Mouse (Mus musculus): ENCODE data around the gene Rhox4g. TPM values are rescaled to one million over a fixed set of nuclear protein-coding genes. Genes with fewer than 3 reads are reported as not detected.
"Not testable (repeated sequence)": the region's sequence is repeated elsewhere in the genome, so short reads cannot be mapped to it uniquely, and the experiment has no call there.

Rhox4g gene
- polyA plus RNA-seq (2021), result not detected

GRCm38 (mm10) chrX:37651227-37651626, at the start of gene Rhox4g:
Rhox4g (minus strand) TSS chrX:37651327.
- CTCF ChIA-PET; ATAC-seq; DNase-seq (ENCODE audit: low read depth, low spot score); POLR2A ChIA-PET; in situ Hi-C loops (cut with MboI; ENCODE audit: low pct_unique_long_range_greater_than_20kb); H3K27me3 ChIP-seq: not testable (repeated sequence)

- no peak for ATAC-seq
- in situ Hi-C loops (cut with MboI; ENCODE audit: low pct_unique_long_range_greater_than_20kb), result no loop called here
- peaks cover 37% of the 10 kb centered on the region for H3K27me3 ChIP-seq
These were observed 41.1 kb upstream of the Rhox4g start for GRCm38 (mm10) chrX:37692261-37692660.

GRCm38 (mm10) chrX:37683031-37683715, 32.0 kb upstream of the Rhox4g start:
- in situ Hi-C loops (cut with MboI; ENCODE audit: low pct_unique_long_range_greater_than_20kb), result no loop called here
- DNase-seq (ENCODE audit: low read depth, low spot score), result no peak
- TF ChIP-seq CTCF (IDR thresholded peaks at IDR 0.05), result no peak
- POLR2A ChIA-PET, result no interaction called here
- no peak for ATAC-seq
- peaks cover 11% of the 10 kb centered on the region for H3K27me3 ChIP-seq
- CTCF ChIA-PET, result no interaction called here

More at GRCm38 (mm10) chrX:37692261-37692660, 41.1 kb upstream of the Rhox4g start:
- ChIA-PET CTCF (no interaction called here), POLR2A (no interaction called here)
- DNase-seq (ENCODE audit: low read depth, low spot score), result no peak
- no peak for TF ChIP-seq CTCF (IDR thresholded peaks at IDR 0.05)

GRCm38 (mm10) chrX:37673177-37673576, 22.1 kb upstream of the Rhox4g start, which contains the start of gene Rhox2h:
Rhox2h (minus strand) TSS chrX:37673277.
- CTCF ChIA-PET; in situ Hi-C loops (cut with MboI; ENCODE audit: low pct_unique_long_range_greater_than_20kb); DNase-seq (ENCODE audit: low read depth, low spot score): not testable (repeated sequence)

GRCm38 (mm10) chrX:37668664-37669063, 17.5 kb upstream of the Rhox4g start, which contains the start of gene Rhox3h:
Rhox3h (minus strand) TSS chrX:37668764.
- CTCF ChIA-PET; DNase-seq (ENCODE audit: low read depth, low spot score); ATAC-seq; H3K27me3 ChIP-seq; in situ Hi-C loops (cut with MboI; ENCODE audit: low pct_unique_long_range_greater_than_20kb); POLR2A ChIA-PET: not testable (repeated sequence)

More at GRCm38 (mm10) chrX:37673177-37673576, 22.1 kb upstream of the Rhox4g start, which contains the start of gene Rhox2h:
- ATAC-seq, POLR2A ChIA-PET, H3K27me3 ChIP-seq: not testable (repeated sequence)

- POLR2A ChIA-PET; in situ Hi-C loops (cut with MboI; ENCODE audit: low pct_unique_long_range_greater_than_20kb); CTCF ChIA-PET; DNase-seq (ENCODE audit: low read depth, low spot score); H3K27me3 ChIP-seq; ATAC-seq: not testable (repeated sequence)
These were observed 7.8 kb downstream of the Rhox4g start, which contains the start of gene Rhox2g for GRCm38 (mm10) chrX:37643370-37643769. Rhox2g (minus strand) TSS chrX:37643470.

- in situ Hi-C loops (cut with MboI; ENCODE audit: low pct_unique_long_range_greater_than_20kb); ATAC-seq; H3K27me3 ChIP-seq; CTCF ChIA-PET; DNase-seq (ENCODE audit: low read depth, low spot score); POLR2A ChIA-PET: not testable (repeated sequence)
These were observed 22.6 kb downstream of the Rhox4g start, which contains the start of gene Rhox3g for GRCm38 (mm10) chrX:37628512-37628911. Rhox3g (minus strand) TSS chrX:37628612.

GRCm38 (mm10) chrX:37607604-37608003, 43.5 kb downstream of the Rhox4g start, which contains the start of gene Rhox4f:
Rhox4f (minus strand) TSS chrX:37607704.
- CTCF ChIA-PET; DNase-seq (ENCODE audit: low read depth, low spot score); ATAC-seq; in situ Hi-C loops (cut with MboI; ENCODE audit: low pct_unique_long_range_greater_than_20kb); POLR2A ChIA-PET; H3K27me3 ChIP-seq: not testable (repeated sequence)

Other genes starting within 250 kb of the Rhox4g start
- gene Rhox2b, start 239.3 kb downstream of the Rhox4g start, polyA plus RNA-seq (2021), result not detected
- not detected for gene Rhox4b, start 218.8 kb downstream of the Rhox4g start, polyA plus RNA-seq (2021)
- gene Rhox2c, start 197.6 kb downstream of the Rhox4g start, polyA plus RNA-seq (2021), result not detected
- gene Rhox3c, start 192.7 kb downstream of the Rhox4g start, polyA plus RNA-seq (2021), result not detected
- gene Rhox4c, start 171.0 kb downstream of the Rhox4g start, polyA plus RNA-seq (2021), result not detected
- not detected for gene Rhox2d, start 157.9 kb downstream of the Rhox4g start, polyA plus RNA-seq (2021)
- gene Rhox4d, start 137.0 kb downstream of the Rhox4g start, polyA plus RNA-seq (2021), result not detected
- not detected for gene Rhox2e, start 120.9 kb downstream of the Rhox4g start, polyA plus RNA-seq (2021)
- not detected for gene Rhox3e, start 109.3 kb downstream of the Rhox4g start, polyA plus RNA-seq (2021)
- not detected for gene Rhox4e, start 93.9 kb downstream of the Rhox4g start, polyA plus RNA-seq (2021)
- gene Rhox2f, start 79.9 kb downstream of the Rhox4g start, polyA plus RNA-seq (2021), result not detected
- not detected for gene Rhox3f, start 70.3 kb downstream of the Rhox4g start, polyA plus RNA-seq (2021)
- not detected for gene Rhox4f, start 43.6 kb downstream of the Rhox4g start, polyA plus RNA-seq (2021)
- gene Rhox3g, start 22.7 kb downstream of the Rhox4g start, polyA plus RNA-seq (2021), result not detected
- gene Rhox2g, start 7.9 kb downstream of the Rhox4g start, polyA plus RNA-seq (2021), result not detected
- gene Rhox3h, start 17.4 kb upstream of the Rhox4g start, polyA plus RNA-seq (2021), result not detected
- not detected for gene Rhox2h, start 21.9 kb upstream of the Rhox4g start, polyA plus RNA-seq (2021)
- gene Rhox5, start 153.5 kb upstream of the Rhox4g start, polyA plus RNA-seq (2021), result 1.9 TPM
- not detected for gene Rhox6, start 175.6 kb upstream of the Rhox4g start, polyA plus RNA-seq (2021)
- not detected for gene Rhox7a, start 180.4 kb upstream of the Rhox4g start, polyA plus RNA-seq (2021)
- gene Rhox8, start 227.6 kb upstream of the Rhox4g start, polyA plus RNA-seq (2021), result not detected
- gene Rhox7b, start 245.9 kb upstream of the Rhox4g start, polyA plus RNA-seq (2021), result not detected

All from Patski (cell line).